Mouse (Mus musculus) forebrain, embryonic 12.5 days (tissue): ENCODE measurements around the gene 4933402D24Rik. TPM values are rescaled to one million over a fixed set of nuclear protein-coding genes. Genes with fewer than 3 reads are reported as not detected.
A peak's percentile ranks its signal among the peaks of the same experiment; 100 is the strongest.

Experiments
- ATAC-seq: fragments of 200-750 bp; cut with Nextera tagmentation; 2 replicates; pipeline ENCODE4 v1.8.0; 2017; ENCODE audit warnings: moderate TSS enrichment; ENCODE audit not compliant: low FRiP score
- H3K27ac ChIP-seq: fragments of 300-500 bp; sonication (generic); 2 replicates; pipeline ENCODE4 v1.5.1; 2016; ENCODE audit warnings: mild to moderate bottlenecking
- H3K27me3 ChIP-seq: fragments of 300-500 bp; sonication (generic); 2 replicates; pipeline ENCODE4 v1.6.1; 2016; ENCODE audit warnings: mild to moderate bottlenecking
- H3K36me3 ChIP-seq: fragments of 300-500 bp; sonication (generic); replicated peaks from 2 replicates; pipeline ENCODE4 v1.6.1; 2016; ENCODE audit warnings: mild to moderate bottlenecking
- H3K4me1 ChIP-seq: fragments of 300-500 bp; sonication (generic); 2 replicates; pipeline ENCODE4 v1.6.1; 2016
- H3K4me2 ChIP-seq: fragments of 300-500 bp; sonication (generic); 2 replicates; pipeline ENCODE4 v1.6.1; 2016; ENCODE audit warnings: mild to moderate bottlenecking, moderate library complexity
- H3K4me3 ChIP-seq: fragments of 300-500 bp; sonication (generic); replicated peaks from 2 replicates; pipeline ENCODE4 v1.5.1; 2016; ENCODE audit warnings: mild to moderate bottlenecking
- H3K9ac ChIP-seq: fragments of 300-500 bp; sonication (generic); 2 replicates; pipeline ENCODE4 v1.6.1; 2016; ENCODE audit warnings: mild to moderate bottlenecking
- H3K9me3 ChIP-seq: fragments of 300-500 bp; sonication (generic); 2 replicates; pipeline ENCODE4 v1.6.1; 2016
- WGBS: fragments of 180-500 bp; shearing (Covaris S2); methylation state at CpG from one replicate; pipeline ENCODE4 v1.1.7; 2016; 5-methylcytosine and 5-hydroxymethylcytosine counted together
- polyA plus RNA-seq: library from polyadenylated mRNA; unstranded; fragments of >200 nt; fragmentation: Nextera tagmentation; extraction: Ambion mirVana; gene quantifications from 2 replicates; pipeline ENCODE4 v1.2.1, GENCODE M21; 2016

The 4933402D24Rik gene
- polyA plus RNA-seq, 1 experiment from 2014 or later: 0.38 TPM

DNA sequence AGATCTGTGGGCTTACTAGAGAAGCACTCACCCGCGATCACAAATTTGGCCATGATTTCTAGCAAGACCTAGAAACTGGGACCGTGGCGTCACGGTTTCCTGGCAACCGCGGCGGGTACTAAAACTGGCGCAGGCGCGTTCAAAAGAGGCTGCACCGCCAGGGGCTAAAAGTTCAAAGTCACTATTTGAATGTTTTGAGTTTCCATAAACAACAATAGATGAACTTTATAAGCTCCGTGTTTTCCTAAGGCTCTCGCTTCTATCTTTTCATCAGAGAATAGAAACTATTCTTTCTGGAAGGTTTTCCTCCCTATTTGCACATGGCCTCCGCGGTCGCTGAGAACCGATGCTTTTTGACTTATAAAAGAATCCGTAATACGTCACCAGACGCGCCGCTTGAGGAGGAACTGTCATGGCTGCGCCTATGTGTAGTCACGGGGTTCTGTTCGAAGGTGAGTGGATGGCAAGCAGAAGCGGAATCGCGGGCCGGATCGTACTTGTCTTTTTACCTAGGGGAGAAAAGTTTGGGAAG is 38.8 kb downstream of the 4933402D24Rik start, which contains the start of the genes Mdh1b and Fastkd2:
Mdh1b (minus strand) TSS at position 79 of the 532 bp plus-strand sequence.
Fastkd2 (plus strand) TSS at position 375 of the 532 bp plus-strand sequence.
- Histone ChIP-seq H3K4me1 (peaks cover 16% of the 10 kb centered on the region), H3K27ac (no peak within 1 kb of the TSS), H3K4me3 (peak within 1 kb of the TSS; percentile 58), H3K9me3 (no peaks in the 10 kb centered on the region), H3K9ac (peak within 1 kb of the TSS; percentile 56), H3K36me3 (no peaks in the 10 kb centered on the region), H3K4me2 (peak within 1 kb of the TSS; percentile 65), H3K27me3 (peaks cover 7% of the 10 kb centered on the region)
- peak; percentile 96 for ATAC-seq
- under 1% methylated on average over 31 of the region's 31 CpGs for WGBS

DNA sequence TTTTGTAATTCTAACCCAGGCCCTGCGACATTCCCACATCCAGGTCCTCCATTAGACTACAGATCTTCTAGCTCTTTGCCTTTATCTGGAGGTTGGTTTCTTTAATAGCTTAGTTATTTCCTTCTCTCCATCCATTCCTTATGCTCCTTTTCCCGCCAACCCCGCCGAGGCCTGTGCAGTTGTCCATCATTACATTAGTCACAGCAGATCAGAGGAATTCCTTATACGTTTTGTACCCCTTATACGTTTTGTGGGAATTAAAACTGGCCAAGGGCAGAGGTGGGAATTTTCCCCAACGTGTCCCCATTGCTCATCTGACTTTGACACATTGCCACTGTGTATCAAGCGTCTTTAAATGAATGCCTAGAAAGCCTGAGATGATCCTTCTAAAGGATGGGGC is 39.3 kb downstream of the 4933402D24Rik start:
- no peaks in the 10 kb centered on the region for H3K36me3 ChIP-seq
- peaks cover 16% of the 10 kb centered on the region for H3K4me1 ChIP-seq
- no peaks in the 10 kb centered on the region for H3K9me3 ChIP-seq
- peak overlapping the region; percentile 56; the same call in 1 of the 2 replicates for H3K9ac ChIP-seq
- H3K27ac ChIP-seq: no peak overlapping the region
- 40% methylated on average over 8 of the region's 8 CpGs for WGBS
- no peak for ATAC-seq
- peak overlapping the region; percentile 58 for H3K4me3 ChIP-seq
- H3K4me2 ChIP-seq: peak overlapping the region; percentile 65
- H3K27me3 ChIP-seq: peaks cover 7% of the 10 kb centered on the region

DNA sequence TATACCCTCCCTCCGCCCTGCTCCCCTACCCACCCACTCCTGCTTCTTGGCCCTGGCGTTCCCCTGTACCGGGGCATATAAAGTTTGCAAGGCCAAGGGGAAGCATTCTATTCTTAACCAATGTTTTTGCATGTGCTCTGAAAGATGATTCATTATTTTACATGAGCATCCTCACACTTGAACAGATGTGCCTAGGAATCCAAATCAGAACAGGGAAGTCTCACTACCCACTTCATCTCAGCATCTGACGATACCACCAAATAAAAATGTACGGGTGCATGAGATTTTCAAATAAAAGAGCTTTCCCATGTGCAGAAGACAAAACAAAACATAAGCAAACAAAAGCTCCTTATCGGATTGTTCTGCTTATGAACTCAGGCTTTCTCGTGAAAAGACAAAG is 48.9 kb downstream of the 4933402D24Rik start:
- no peaks in the 10 kb centered on the region for H3K27me3 ChIP-seq
- 76% methylated on average over 7 of the region's 7 CpGs for WGBS
- no peaks in the 10 kb centered on the region for H3K4me1 ChIP-seq
- no peaks in the 10 kb centered on the region for H3K36me3 ChIP-seq
- H3K9me3 ChIP-seq: no peaks in the 10 kb centered on the region
- H3K27ac ChIP-seq: no peak overlapping the region
- no peak overlapping the region for H3K4me3 ChIP-seq
- ATAC-seq: no peak
- no peak overlapping the region for H3K4me2 ChIP-seq
- no peak overlapping the region for H3K9ac ChIP-seq

DNA sequence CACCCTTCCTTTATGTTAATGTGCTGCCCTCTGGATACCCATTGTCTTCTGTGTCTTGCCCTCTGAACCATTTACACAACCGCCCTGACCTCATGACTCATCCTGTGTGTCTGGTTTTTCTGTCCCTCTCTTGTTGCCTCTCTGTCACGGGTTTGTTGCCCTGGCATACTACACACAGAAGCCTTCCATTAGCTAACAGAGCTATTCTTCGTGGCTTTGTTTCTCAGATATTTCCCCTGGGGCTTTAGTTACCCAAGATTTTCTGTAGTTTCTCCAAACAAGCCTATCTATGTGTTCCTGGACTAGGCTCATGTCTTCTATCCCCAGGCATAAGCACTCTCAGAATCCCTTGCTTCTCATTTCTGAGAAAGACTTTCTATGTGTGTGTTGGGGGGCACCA is 60.2 kb downstream of the 4933402D24Rik start:
- H3K4me1 ChIP-seq: no peaks in the 10 kb centered on the region
- no peak for ATAC-seq
- H3K4me3 ChIP-seq: no peak overlapping the region
- H3K9ac ChIP-seq: no peak overlapping the region
- H3K27ac ChIP-seq: no peak overlapping the region
- WGBS: 67% methylated on average over 3 of the region's 3 CpGs
- H3K27me3 ChIP-seq: no peaks in the 10 kb centered on the region
- H3K36me3 ChIP-seq: no peaks in the 10 kb centered on the region
- H3K4me2 ChIP-seq: no peak overlapping the region
- no peaks in the 10 kb centered on the region for H3K9me3 ChIP-seq

DNA sequence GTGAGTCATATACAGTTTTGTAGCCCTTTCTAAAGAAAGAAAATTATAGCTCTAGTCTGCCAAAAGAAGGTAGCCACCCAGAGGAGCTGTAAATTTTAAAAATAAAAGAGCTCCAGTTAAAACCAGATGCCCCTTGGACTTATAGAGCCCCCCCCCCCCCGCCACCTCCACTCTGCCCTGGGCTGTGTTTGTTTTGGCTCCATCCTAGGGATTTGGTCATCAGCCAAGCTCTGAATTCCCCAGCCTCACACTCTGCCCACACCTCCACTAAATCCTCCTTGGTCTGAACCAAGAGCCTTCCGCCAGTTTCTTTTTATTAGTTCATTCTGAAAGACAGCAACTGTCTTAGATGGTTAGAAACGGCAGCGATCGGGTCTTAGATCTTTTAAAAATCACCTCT is 63.3 kb downstream of the 4933402D24Rik start:
- H3K4me3 ChIP-seq: no peak overlapping the region
- 85% methylated on average over 5 of the region's 5 CpGs for WGBS

More for the DNA sequence above, 63.3 kb downstream of the 4933402D24Rik start:
- H3K4me1 ChIP-seq: no peaks in the 10 kb centered on the region
- no peak for ATAC-seq
- H3K27ac ChIP-seq: no peak overlapping the region
- H3K27me3 ChIP-seq: no peaks in the 10 kb centered on the region
- no peaks in the 10 kb centered on the region for H3K9me3 ChIP-seq
- H3K9ac ChIP-seq: no peak overlapping the region
- H3K4me2 ChIP-seq: no peak overlapping the region
- no peaks in the 10 kb centered on the region for H3K36me3 ChIP-seq

Other genes with a start within 250 kb of the 4933402D24Rik start
- not detected in 2 replicates for gene Gm39653, start 153.3 kb downstream of the 4933402D24Rik start, polyA plus RNA-seq
- gene Dytn, start 82.3 kb downstream of the 4933402D24Rik start, polyA plus RNA-seq: not detected in 2 replicates
- 0.33 and 0.42 TPM in 2 replicates for gene Mdh1b, start 38.9 kb downstream of the 4933402D24Rik start, polyA plus RNA-seq
- 57.7 and 69.3 TPM in 2 replicates for gene Fastkd2, start 38.7 kb downstream of the 4933402D24Rik start, polyA plus RNA-seq